Mouse (Mus musculus): ENCODE data around the gene Gm21750. TPM values are rescaled to one million over a fixed set of nuclear protein-coding genes. Genes with fewer than 3 reads are reported as not detected.

Gene Gm21750
- polyA plus RNA-seq, 1 experiment from 2014 or later: not detected

DNA sequence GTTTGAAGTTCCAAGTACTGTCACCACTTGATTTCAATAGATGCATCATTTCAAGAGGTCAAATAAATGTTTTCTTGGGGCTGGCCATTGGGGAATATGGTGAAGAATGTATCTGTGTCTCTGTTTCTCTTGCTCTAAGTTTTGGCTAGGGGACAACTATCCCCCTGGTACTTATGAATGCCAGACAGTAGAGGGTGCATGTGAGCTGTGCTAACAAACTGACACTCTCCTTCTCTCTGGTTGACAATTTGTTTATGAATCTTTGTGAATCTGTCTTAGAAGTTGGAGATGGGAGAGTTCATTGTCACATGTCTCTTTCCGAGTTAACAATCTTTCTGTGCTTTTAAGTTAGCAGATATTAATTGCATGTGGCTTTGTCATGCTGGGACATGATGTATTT lies 39.2 kb downstream of the Gm21750 start:
- Histone ChIP-seq H3K9ac (replicated peaks) (no peak overlapping the region), H3K27ac (no peak overlapping the region), H3K4me3 (replicated peaks) (no peak overlapping the region), H3K9me3 (no peaks in the 10 kb centered on the region), H3K36me3 (no peaks in the 10 kb centered on the region), H3K27me3 (no peaks in the 10 kb centered on the region), H3K4me2 (replicated peaks) (no peak overlapping the region), H3K4me1 (replicated peaks) (no peaks in the 10 kb centered on the region)
- whole genome bisulfite sequencing: 63% methylated on average over 1 of the region's 1 CpGs
- no peak for ATAC-seq

- 96% methylated on average over 9 of the region's 9 CpGs for WGBS
- H3K4me1 ChIP-seq (replicated peaks): no peaks in the 10 kb centered on the region
- no peaks in the 10 kb centered on the region for H3K9me3 ChIP-seq
Observed at GRCm38 (mm10) chr14:73709412-73710110, 48.5 kb downstream of the Gm21750 start.

More at GRCm38 (mm10) chr14:73709412-73710110, 48.5 kb downstream of the Gm21750 start:
- ATAC-seq: no peak
- Histone ChIP-seq H3K9ac (replicated peaks) (no peak overlapping the region), H3K27me3 (no peaks in the 10 kb centered on the region), H3K4me2 (replicated peaks) (no peak overlapping the region), H3K4me3 (replicated peaks) (no peak overlapping the region), H3K27ac (no peak overlapping the region), H3K36me3 (no peaks in the 10 kb centered on the region)

Other genes starting within 250 kb of the Gm21750 start
- gene Med4, start 151.2 kb upstream of the Gm21750 start, polyA plus RNA-seq (2015; fragmentation: Nextera tagmentation; extraction: Ambion mirVana): 91.2 and 96.7 TPM in 2 replicates
- gene Sucla2, start 135.9 kb upstream of the Gm21750 start, polyA plus RNA-seq (2015; fragmentation: Nextera tagmentation; extraction: Ambion mirVana): 108 and 111 TPM in 2 replicates
- 9.1 and 11.0 TPM in 2 replicates for gene Nudt15, start 113.0 kb upstream of the Gm21750 start, polyA plus RNA-seq (2015; fragmentation: Nextera tagmentation; extraction: Ambion mirVana)

Measured in midbrain, embryonic 13.5 days (tissue).